Mouse (Mus musculus) c-Kit-positive CD71-negative TER-119-negative erythroid progenitor cells, embryonic 14.5 days (primary cell): ENCODE measurements around the gene Fam19a2.

ENCODE experiments used
- DNase-seq: peaks from one replicate; pipeline ENCODE4 v3.0.0-alpha.2; 2013; ENCODE audit warnings: low read depth

Gene Fam19a2

GRCm38 (mm10) chr10:123570616-123571188 lies 306.9 kb downstream of the Fam19a2 start:
- no peak for DNase-seq

GRCm38 (mm10) chr10:123572342-123573070 lies 308.7 kb downstream of the Fam19a2 start:
- no peak for DNase-seq

DNA sequence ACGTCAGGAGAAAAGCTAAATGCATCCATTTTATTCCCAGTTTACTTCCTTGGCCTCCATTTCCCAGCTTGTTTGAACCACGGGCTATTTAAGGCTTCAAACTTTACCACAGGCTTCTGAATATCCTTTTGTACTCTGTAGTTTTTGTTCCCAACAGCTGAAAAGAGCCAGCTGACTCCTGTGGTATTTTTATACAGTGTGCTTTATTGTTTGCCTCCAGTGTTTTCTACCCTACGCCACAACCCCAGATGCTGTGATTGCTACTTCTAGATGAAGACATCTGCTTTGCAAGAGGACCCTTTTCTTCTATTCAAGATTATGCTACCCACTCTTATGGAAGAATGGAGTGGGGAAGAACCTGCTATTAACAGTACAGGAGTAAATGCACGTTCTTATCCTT lies 314.0 kb downstream of the Fam19a2 start:
- no peak for DNase-seq

- DNase-seq: no peak
These were observed 315.2 kb downstream of the Fam19a2 start for GRCm38 (mm10) chr10:123579012-123579411.

DNA sequence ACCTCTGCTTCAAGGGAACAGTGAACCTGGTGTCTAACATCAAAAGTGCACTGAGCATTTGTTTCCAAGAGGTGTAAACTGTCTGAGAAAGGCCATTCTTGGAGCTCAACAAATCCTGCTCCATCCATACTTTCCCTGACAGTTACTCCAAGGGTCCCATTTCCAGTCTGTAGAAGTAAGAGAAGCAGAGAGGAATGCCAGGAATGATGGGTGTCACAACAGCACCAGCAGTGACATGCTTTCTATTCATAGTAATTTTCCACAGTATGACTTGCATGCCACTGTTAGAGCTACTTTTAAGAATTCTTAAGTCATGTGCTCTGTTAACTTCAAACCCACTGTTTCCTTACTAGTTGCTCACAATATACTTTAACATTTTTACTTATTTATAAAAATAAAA lies 331.2 kb downstream of the Fam19a2 start:
- no peak for DNase-seq

- DNase-seq: no peak
These were observed 333.3 kb downstream of the Fam19a2 start for GRCm38 (mm10) chr10:123597059-123597458.

DNA sequence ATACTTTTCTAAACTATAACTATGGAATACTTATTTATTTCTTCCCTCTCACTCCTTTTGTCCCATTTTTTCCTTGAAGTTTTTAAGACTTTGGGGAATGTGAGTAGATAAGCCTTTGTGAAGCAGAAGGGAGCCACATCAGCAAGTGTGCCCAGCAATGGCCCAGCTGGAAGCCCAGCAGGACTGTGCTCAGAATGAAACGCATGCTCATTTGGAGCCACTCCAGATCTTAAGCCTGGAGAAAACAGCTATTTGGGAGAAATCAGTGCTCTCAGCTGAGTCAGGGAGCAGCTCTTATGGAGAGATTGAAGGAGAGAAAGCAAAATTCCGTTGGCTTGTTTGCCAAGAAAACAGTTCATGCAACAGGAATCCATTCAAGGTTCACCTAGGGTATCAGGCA lies 341.9 kb downstream of the Fam19a2 start:
- no peak for DNase-seq

DNA sequence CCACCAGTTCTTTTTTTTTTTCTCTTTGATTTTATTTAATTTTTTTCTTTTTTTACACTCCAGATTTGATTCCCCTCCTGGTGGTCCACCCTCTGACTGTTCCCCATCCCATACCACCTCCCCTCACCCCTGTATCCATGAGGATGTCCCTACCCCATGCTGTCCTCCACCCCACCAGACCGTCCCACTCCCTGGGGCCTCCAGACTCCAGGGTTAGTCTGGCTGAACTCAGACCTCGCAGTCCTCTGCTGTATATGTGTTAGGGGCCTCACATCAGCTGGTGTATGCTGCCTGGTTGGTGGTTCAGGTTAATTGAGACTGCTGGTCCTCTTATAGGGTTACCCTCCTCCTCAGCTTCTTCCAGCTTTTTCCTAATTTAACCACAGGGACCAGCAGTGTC lies 362.9 kb downstream of the Fam19a2 start:
- no peak for DNase-seq

GRCm38 (mm10) chr10:123629248-123629744 lies 365.5 kb downstream of the Fam19a2 start:
- no peak for DNase-seq

DNA sequence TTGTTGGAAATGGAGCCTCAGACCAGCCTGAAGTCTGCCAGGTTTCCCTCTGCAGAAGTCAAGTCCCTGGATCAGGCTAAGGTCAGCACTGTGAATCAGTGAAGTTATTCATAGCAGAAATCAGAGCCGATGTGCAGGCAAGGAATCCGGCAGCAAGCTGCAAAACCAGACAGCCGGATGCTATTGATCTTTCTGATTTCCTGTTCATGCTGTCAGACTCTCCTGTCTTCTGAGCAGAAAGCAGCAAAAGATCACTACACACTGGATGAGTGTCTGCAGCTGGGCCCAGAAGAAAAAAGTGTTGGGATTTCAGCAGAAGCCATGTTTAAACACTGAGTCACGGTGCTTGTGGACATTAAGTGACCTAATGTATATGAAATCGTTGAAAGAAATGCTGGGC lies 368.2 kb downstream of the Fam19a2 start:
- DNase-seq: no peak

- no peak for DNase-seq
These were observed 372.9 kb downstream of the Fam19a2 start for GRCm38 (mm10) chr10:123636655-123637054.

GRCm38 (mm10) chr10:123637496-123637895 lies 373.7 kb downstream of the Fam19a2 start:
- DNase-seq: no peak

- DNase-seq: no peak
These were observed 381.8 kb downstream of the Fam19a2 start for GRCm38 (mm10) chr10:123645568-123645967.

GRCm38 (mm10) chr10:123671208-123671607 lies 407.4 kb downstream of the Fam19a2 start:
- no peak for DNase-seq

DNA sequence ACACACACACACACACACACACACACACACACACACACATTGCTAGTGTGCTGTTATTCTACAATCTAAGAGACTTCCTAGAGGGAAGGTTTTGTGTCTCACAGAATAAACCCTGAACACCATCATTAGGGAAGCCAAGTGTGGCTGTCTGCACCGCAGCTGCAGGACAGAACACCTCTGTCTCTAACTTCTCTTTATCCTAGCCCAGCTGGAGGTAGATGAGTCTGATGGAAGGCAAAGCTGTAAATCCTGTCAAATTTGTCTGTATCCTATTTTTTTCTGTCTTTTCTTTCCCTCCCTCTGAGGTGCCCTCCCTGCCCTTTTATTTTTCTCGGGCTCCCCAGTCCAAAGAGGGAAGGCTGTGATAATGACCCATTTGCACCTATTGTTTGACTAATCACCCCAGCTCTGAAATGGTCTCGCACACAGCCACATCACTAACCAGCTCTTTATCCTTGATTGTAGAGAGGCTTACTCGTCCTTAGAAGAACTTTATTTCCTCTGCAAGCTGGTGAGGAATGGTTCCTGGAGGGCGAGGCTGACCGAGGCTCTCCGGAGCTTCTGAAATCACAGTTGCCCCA lies 414.6 kb downstream of the Fam19a2 start:
- DNase-seq: no peak

GRCm38 (mm10) chr10:123682718-123683255 lies 419.0 kb downstream of the Fam19a2 start:
- no peak for DNase-seq

DNA sequence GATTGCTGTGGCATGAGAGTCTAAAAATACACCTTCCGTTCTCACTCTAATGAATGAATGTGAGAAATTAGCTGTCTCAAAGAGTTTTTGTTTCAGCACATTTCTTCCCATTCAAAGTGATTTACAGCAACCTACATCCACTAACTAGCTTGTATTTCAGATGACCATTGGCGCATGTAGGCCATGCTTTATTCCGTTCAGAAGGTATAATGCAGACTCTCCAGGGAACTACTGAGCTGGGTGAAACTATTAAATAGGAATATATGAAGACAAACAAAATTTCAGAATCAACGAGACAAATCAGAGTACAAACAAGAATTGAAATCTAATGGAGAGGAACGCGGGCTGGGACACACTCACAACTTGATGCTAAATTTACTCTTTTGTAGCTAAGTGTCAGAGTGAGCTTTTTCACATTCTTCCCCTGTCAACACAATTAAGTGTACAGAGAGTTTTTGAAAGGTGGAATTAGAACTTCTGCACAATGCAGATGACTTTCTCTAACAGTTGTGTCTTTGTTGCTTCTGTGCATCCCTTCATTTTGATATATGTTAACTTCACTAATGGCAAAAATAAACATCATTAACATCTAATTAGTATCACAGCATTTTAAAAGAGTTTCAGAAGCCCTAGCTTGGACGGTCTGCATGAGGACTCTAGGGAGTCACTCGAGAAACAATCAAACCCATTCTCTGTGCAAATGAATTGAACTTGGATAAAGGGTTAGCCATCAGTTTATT lies 428.6 kb downstream of the Fam19a2 start:
- no peak for DNase-seq

DNA sequence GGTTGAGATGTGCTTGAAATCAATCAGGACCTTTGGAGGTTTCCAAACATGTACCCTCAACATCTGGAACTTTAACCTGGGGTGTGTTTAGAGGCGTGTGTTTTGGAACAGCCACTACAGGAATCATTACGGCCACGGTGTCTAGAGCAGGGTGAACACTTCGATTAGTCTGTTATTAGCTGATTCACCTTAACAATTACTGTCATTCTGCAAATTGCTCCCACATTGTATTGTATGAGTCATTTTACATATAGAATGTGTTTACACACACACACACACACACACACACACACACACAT lies 429.1 kb downstream of the Fam19a2 start:
- no peak for DNase-seq

DNA sequence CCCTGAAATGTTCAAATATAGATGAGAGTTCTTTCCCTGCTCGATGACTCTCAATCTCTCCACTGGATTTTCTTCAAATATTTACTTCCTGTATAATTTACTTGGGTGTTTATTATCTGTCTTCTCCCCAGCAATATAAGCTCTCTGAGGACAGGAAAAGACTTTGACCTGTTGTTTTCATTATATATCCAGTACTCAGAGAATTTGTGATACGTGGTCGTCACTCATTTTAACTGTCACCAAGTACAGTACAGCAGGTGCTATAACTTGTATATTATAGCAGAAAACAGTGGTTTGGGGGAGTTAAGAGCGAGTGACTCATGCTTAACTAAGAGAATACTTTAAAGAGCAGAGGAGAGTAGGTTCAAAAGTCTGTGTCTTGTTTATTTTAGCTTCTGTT lies 438.8 kb downstream of the Fam19a2 start:
- DNase-seq: no peak

GRCm38 (mm10) chr10:123707026-123707425 lies 443.2 kb downstream of the Fam19a2 start:
- no peak for DNase-seq

DNA sequence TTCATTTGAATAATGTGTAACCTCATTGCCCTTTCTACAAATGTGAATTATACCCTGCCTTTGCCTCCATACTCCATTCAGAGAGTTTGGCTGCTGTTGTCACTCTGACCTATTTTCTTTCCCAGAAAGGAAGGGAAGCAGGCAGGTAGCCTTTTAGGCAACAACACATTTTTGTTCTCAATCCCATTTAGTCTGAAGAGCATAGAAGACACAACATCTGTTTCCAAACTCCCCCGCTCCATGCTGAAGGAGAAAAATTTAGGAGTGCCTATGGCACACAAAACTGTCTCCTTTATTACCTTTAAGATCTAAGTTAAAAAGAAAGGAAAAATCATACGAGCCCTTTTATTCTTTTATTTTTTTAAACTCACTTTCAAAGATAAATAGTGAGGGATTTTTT lies 446.9 kb downstream of the Fam19a2 start:
- DNase-seq: no peak

DNA sequence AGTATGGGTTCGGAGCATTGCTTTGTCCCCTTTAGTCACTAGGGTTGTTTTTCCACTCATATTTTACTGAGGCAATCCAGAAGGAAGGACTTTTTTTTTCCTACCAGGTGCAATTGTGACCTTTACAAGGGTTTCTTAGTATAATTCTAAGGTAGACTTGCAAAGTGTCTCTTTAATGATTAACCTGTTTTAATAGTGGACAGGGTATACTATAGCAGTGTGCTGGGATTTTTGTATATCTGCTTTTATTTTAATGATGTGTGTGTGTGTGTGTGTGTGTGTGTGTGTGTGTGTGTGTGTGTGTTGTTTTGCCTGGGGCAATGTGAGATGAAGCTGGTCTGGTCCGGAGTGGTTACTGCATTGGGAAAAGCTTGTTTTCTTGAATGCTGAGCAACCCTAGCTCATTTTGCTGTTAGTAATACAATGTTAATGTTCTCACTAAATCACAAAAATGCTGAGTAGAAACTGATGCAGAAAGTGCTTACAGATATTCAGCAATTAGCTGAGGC lies 458.2 kb downstream of the Fam19a2 start:
- no peak for DNase-seq
